16 mouse cellular contexts compared by ENCODE assay signal in genomic region chr5:52062214-52062613, GRCm38 (mm10).
DNase-seq lines count a peak whose midpoint lies in the region; ATAC-seq and TF ChIP-seq lines count a peak whose summit lies in the region.
"Had no signal": no experiment of that assay in that cellular context is flagged by ENCODE, and none has a peak within 500 bp of the region (broad histone marks: within the 10 kb centered on the region; RNA-seq: fewer than 3 reads in every experiment).

No protein-coding gene starts in this region.

- TF ChIP-seq POLR2A in lung, adult 2 months (IDR thresholded peaks at IDR 0.05; ENCODE audit: borderline replicate concordance, extremely low read depth, low read depth, low read length), result no peak

- no peaks in the 10 kb centered on the region for H3K36me3 ChIP-seq in heart, embryonic 11.5 days (ENCODE audit: control insufficient read depth, insufficient read depth, low read length)
- H3K36me3 ChIP-seq in heart, embryonic 16.5 days (ENCODE audit: control insufficient read depth, insufficient read depth), result no peaks in the 10 kb centered on the region
- H3K36me3 ChIP-seq in limb, embryonic 10.5 days, result no peaks in the 10 kb centered on the region
- H3K36me3 ChIP-seq: intestine, embryonic 15.5 days; lung, embryonic 15.5 days; midbrain, embryonic 12.5 days had no signal

- no peak for ATAC-seq in heart, embryonic 11.5 days (replicated peaks; ENCODE audit: insufficient number of reproducible peaks, low FRiP score, low TSS enrichment)
- peak; percentile 52; the same call in 1 of the 2 replicates for ATAC-seq in heart, embryonic 16.5 days (replicated peaks; ENCODE audit: extremely low read depth, insufficient read depth, low FRiP score)
- ATAC-seq: intestine, embryonic 15.5 days had no signal

- intact Hi-C loops in left cerebral cortex, adult 2 months (cut with DNase I), result loop anchor here (10.0 kb wide), 3 partner anchors 507 to 1587 kb away; no protein-coding TSS in a partner anchor

- TF ChIP-seq CTCF in lung, adult 2 months (IDR thresholded peaks at IDR 0.05; ENCODE audit: insufficient read depth, low read length), result no peak
- TF ChIP-seq CTCF in left cerebral cortex, adult 2 months (IDR thresholded peaks at IDR 0.05), result no peak

- no peak overlapping the region for H3K27ac ChIP-seq in heart, embryonic 11.5 days (ENCODE audit: low read depth, low read length)
- peak overlapping the region; percentile 20; the same call in 1 of the 2 replicates for H3K27ac ChIP-seq in heart, embryonic 16.5 days (ENCODE audit: low read length)
- H3K27ac ChIP-seq in limb, embryonic 10.5 days, result no peak overlapping the region
- H3K27ac ChIP-seq in left cerebral cortex, adult 2 months, result no peak overlapping the region
- H3K27ac ChIP-seq: intestine, embryonic 15.5 days; layer of hippocampus, adult 2 months; lung, embryonic 15.5 days; midbrain, embryonic 12.5 days had no signal

- no peak overlapping the region for H3K4me3 ChIP-seq in heart, embryonic 11.5 days (ENCODE audit: low read depth, low read length)
- H3K4me3 ChIP-seq in heart, embryonic 16.5 days (ENCODE audit: low read length), result no peak overlapping the region
- H3K4me3 ChIP-seq in limb, embryonic 10.5 days, result no peak overlapping the region
- no peak overlapping the region for H3K4me3 ChIP-seq in lung, adult 2 months (replicated peaks; ENCODE audit: extremely low read depth, low read depth, low read length)
- no peak overlapping the region for H3K4me3 ChIP-seq in left cerebral cortex, adult 2 months
- H3K4me3 ChIP-seq: erythroblast, embryonic 14.5 days; intestine, embryonic 15.5 days; layer of hippocampus, adult 2 months; lung, embryonic 15.5 days; midbrain, embryonic 12.5 days had no signal

- no peaks in the 10 kb centered on the region for H3K4me1 ChIP-seq in heart, embryonic 11.5 days (ENCODE audit: control insufficient read depth, insufficient read depth, low read length)
- H3K4me1 ChIP-seq in heart, embryonic 16.5 days (ENCODE audit: control insufficient read depth, insufficient read depth, low read length), result peaks cover 8% of the 10 kb centered on the region
- no peaks in the 10 kb centered on the region for H3K4me1 ChIP-seq in limb, embryonic 10.5 days
- H3K4me1 ChIP-seq in lung, adult 2 months (ENCODE audit: control insufficient read depth, insufficient read depth, low read length), result no peaks in the 10 kb centered on the region
- H3K4me1 ChIP-seq: intestine, embryonic 15.5 days; lung, embryonic 15.5 days; midbrain, embryonic 12.5 days had no signal

- no peak overlapping the region for H3K4me2 ChIP-seq in heart, embryonic 11.5 days
- H3K4me2 ChIP-seq in heart, embryonic 16.5 days (ENCODE audit: low read depth, low read length), result no peak overlapping the region
- H3K4me2 ChIP-seq: intestine, embryonic 15.5 days; lung, embryonic 15.5 days; midbrain, embryonic 12.5 days had no signal

- WGBS in heart, embryonic 11.5 days (ENCODE audit: insufficient replicate concordance), result 82% methylated on average over 4 of the region's 4 CpGs
- WGBS in heart, embryonic 16.5 days, result 51% methylated on average over 4 of the region's 4 CpGs
- WGBS in limb, embryonic 10.5 days, result 96% methylated on average over 4 of the region's 4 CpGs
- 74% methylated on average over 4 of the region's 4 CpGs for WGBS in lung, adult 2 months

- H3K9ac ChIP-seq in heart, embryonic 11.5 days (ENCODE audit: low read depth, low read length), result no peak overlapping the region
- H3K9ac ChIP-seq in heart, embryonic 16.5 days (ENCODE audit: low read length), result no peak overlapping the region
- H3K9ac ChIP-seq: intestine, embryonic 15.5 days; lung, embryonic 15.5 days; midbrain, embryonic 12.5 days had no signal

- peak; percentile 93 for DNase-seq in heart, adult 11 months
- peak; percentile 32 for DNase-seq in urinary bladder, postnatal 14 days (ENCODE audit: low spot score)
- DNase-seq in urinary bladder, postnatal 4 days (ENCODE audit: low spot score in 2 of 2), result no peak
- DNase-seq in limb, embryonic 10.5 days (ENCODE audit: low spot score), result no peak
- no peak for DNase-seq in lung, adult 2 months
- DNase-seq in left cerebral cortex, adult 2 months (ENCODE audit: extremely low spot score in 1 of 2, low spot score in 2 of 2), result no peak
- DNase-seq: embryo, embryonic 11 days; retina, postnatal 1 day; thymus, adult 2 months had no signal

- H3K27me3 ChIP-seq in heart, embryonic 11.5 days (ENCODE audit: control insufficient read depth, insufficient read depth, low read length), result no peaks in the 10 kb centered on the region
- H3K27me3 ChIP-seq in heart, embryonic 16.5 days (ENCODE audit: control insufficient read depth, insufficient read depth, low read length), result no peaks in the 10 kb centered on the region
- H3K27me3 ChIP-seq in limb, embryonic 10.5 days (ENCODE audit: low read depth, poor library complexity, severe bottlenecking), result 0 out of 2 replicates have a peak, but pooled peaks cover 6% of the 10 kb centered on the region
- H3K27me3 ChIP-seq: intestine, embryonic 15.5 days; midbrain, embryonic 12.5 days had no signal

- H3K9me3 ChIP-seq in heart, embryonic 11.5 days (replicated peaks; ENCODE audit: control insufficient read depth, low read length), result no peaks in the 10 kb centered on the region
- H3K9me3 ChIP-seq in heart, embryonic 16.5 days (replicated peaks; ENCODE audit: control insufficient read depth, low read length), result no peaks in the 10 kb centered on the region
- no peaks in the 10 kb centered on the region for H3K9me3 ChIP-seq in limb, embryonic 10.5 days (replicated peaks)
- H3K9me3 ChIP-seq: intestine, embryonic 15.5 days; lung, embryonic 15.5 days; midbrain, embryonic 12.5 days had no signal

Comparison
In these comparisons a context has a peak if more than half of its experiments do, and no peak if none do; other contexts are left out.
1. DNase-seq: peak in heart, adult 11 months (single experiment) and urinary bladder, postnatal 14 days (single experiment); none in urinary bladder, postnatal 4 days (0 of 2), limb, embryonic 10.5 days (single experiment), lung, adult 2 months (single experiment) and left cerebral cortex, adult 2 months (0 of 2).